Mouse (Mus musculus) neutrophil, adult 65 days (primary cell): Measurements from ENCODE around the gene Caml. TPM values are rescaled to one million over a fixed set of nuclear protein-coding genes. Genes with fewer than 3 reads are reported as not detected.

Experiments
- total RNA-seq: library from RNA; stranded (reverse); gene quantifications from 2 replicates; pipeline ENCODE4 v1.2.4, GENCODE M21; 2023

Caml gene
- total RNA-seq, result 9.2 and 9.3 TPM in 2 replicates

DNA sequence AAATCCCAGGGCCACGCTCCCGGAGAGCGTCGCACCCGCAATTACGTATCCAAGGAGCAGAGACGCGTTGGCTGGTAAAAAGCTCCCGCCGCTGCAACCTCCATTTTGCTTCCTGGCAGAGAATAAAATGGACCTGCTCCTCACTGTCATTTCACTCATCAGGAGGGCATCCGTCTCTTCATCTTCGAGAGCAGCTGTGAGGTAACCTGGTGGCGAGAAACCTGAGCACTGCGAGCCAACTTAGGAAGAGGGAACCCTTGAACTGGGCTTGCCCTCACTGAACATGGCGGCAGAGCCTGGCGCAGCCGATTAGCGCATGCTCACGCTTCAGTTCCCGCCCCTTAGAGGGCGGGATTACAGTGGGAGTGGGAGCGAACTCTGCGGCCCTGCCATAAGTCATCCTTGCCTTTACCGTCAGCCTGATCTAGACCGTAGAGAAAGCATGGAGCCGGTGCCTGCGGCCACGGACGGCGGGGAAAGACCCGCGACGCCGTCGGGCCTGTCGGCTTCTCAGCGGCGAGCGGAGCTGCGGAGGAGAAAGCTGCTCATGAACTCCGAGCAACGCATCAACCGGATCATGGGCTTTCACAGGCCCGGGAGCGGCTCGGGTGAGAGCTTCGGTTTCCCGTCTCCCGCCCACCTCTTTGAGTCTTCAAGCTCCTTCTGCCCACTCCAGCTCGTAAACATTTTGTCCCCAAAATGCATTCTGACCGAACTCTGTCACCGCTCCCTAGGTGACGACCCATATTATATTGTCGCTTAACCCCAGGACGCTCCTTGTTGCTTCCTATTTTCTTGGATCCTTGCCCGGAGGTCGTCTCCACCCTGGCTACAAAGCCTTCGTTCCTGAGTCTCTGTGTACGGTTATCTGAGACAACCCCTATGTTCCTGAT is at the start of gene Caml:
TSS of gene Caml (plus strand) at position 357 of the 893 bp plus-strand sequence.

DNA sequence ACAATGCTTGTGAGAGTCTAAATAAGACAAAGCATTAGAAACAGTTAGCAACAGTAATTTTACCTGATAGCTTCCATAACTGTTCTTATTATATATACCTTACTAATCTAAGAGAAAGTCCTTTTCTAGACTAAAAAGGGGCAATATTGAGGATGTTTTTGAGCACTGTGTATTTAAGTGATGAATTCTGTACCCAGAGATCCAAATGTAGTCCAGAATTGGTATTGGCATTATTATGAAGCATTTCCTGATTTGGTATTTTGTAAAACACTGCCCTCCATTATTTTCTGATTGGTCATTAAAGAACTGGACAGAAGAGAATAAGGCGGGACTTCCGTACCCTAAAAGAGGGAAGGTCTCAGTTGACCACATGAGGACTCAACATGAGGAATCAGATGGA is 49.4 kb upstream of the Caml start, which contains the start of gene Tmed9:
TSS of gene Tmed9 (plus strand) at position 301 of the 400 bp plus-strand sequence.

DNA sequence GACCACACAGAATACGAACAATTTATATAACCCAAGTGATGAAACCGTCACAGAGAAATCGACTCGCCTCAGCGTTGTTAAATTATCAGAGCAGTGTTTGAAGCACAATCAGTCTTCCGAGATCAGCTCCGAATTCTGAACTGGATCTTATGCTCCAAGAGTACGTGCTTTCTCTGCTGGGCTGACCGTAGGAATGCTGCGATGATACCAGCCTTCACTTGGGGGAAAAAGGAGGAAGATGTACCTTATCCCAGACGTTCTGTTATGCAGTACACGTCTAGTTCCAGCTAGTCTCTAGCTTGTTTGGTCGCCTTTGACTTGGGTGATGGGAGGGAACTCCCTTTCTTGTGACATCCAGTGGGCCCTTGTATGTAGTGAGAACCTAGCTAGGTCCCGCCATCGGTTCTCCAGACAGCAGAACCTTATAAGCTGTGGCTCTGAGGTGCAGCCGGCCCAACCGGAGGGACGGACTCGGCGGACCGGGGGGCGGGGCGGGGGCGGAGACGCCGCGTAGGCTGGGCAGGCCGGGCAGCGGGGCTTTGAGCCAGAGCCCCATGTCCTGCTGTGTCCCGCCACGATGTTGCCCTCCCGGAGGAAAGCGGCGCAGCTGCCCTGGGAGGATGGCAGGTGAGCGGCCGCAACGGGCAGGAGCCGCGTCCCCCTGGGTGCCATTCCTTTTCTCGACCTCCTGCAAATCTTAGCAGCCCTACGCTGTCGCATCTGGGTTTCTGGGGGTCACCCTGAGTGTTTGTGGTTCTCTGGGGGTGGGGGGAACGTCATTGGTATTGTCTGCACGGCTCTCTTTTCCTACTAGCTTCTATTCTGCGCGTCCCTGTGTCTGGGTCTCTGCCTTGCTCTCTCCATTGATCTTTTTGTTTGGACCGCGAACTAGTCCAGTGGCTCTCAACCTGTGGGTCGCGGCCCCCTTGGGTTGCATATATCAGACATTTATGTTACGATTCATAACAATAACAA is 23.0 kb upstream of the Caml start, which contains the start of gene B4galt7:
TSS of gene B4galt7 (plus strand) at position 331 of the 975 bp plus-strand sequence.

DNA sequence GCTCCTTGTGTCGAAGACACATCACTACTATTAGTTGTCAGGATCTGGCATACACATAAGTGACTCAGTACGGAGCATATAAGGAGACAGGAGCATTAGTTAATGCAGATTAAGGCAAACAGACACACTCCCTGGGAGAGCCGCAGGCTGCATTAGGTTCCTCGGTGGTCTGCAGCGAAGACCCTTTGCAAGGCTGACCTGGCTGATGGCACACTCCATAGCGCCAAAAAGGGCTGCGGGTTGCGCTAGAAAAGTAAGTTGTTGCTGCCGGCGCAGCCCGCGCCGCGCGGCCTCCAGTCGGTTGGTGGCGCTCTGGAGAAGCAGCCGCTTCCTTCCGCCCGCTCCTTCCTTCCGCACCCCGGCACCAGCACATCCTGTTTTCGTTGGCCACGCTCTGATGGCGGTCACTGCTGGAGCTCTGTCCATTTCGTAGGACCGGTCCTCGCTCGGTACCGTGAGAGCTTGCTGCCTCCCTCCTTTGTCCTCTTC is 11.9 kb downstream of the Caml start, which contains the start of gene Ddx46:
TSS of gene Ddx46 (plus strand) at position 389 of the 489 bp plus-strand sequence.

Other genes starting within 250 kb of the Caml start
- 0.23 and 0.25 TPM in 2 replicates for gene Slc34a1, start 224.8 kb upstream of the Caml start, total RNA-seq
- not detected in 2 replicates for gene Pfn3, start 207.8 kb upstream of the Caml start, total RNA-seq
- gene F12, start 196.2 kb upstream of the Caml start, total RNA-seq, result 1.7 and 3.7 TPM in 2 replicates
- gene Grk6, start 177.9 kb upstream of the Caml start, total RNA-seq, result 194 and 225 TPM in 2 replicates
- 10.5 and 13.7 TPM in 2 replicates for gene Prr7, start 158.7 kb upstream of the Caml start, total RNA-seq
- gene Dbn1, start 134.9 kb upstream of the Caml start, total RNA-seq, result 0.43 and 0.66 TPM in 2 replicates
- gene Pdlim7, start 109.3 kb upstream of the Caml start, total RNA-seq, result 146 and 160 TPM in 2 replicates
- 348 and 397 TPM in 2 replicates for gene Dok3, start 93.7 kb upstream of the Caml start, total RNA-seq
- 32.7 and 44.4 TPM in 2 replicates for gene Ddx41, start 86.3 kb upstream of the Caml start, total RNA-seq
- 81.4 and 127 TPM in 2 replicates for gene Fam193b, start 51.9 kb upstream of the Caml start, total RNA-seq
- 58.1 and 75.4 TPM in 2 replicates for gene Tmed9, start 49.3 kb upstream of the Caml start, total RNA-seq
- 12.2 and 16.8 TPM in 2 replicates for gene B4galt7, start 23.1 kb upstream of the Caml start, total RNA-seq
- 31.7 and 44.7 TPM in 2 replicates for gene Ddx46, start 12.0 kb downstream of the Caml start, total RNA-seq
- 21.5 and 27.9 TPM in 2 replicates for gene B230219D22Rik, start 70.1 kb downstream of the Caml start, total RNA-seq
- gene Txndc15, start 91.6 kb downstream of the Caml start, total RNA-seq, result 12.4 and 15.4 TPM in 2 replicates
- gene Pcbd2, start 104.4 kb downstream of the Caml start, total RNA-seq, result 14.3 and 26.3 TPM in 2 replicates
- gene Catsper3, start 161.6 kb downstream of the Caml start, total RNA-seq, result not detected in 2 replicates
- gene Pitx1, start 213.2 kb downstream of the Caml start, total RNA-seq, result not detected in 2 replicates